ENCODE assay signal across 28 mouse cellular contexts in the genomic region with DNA sequence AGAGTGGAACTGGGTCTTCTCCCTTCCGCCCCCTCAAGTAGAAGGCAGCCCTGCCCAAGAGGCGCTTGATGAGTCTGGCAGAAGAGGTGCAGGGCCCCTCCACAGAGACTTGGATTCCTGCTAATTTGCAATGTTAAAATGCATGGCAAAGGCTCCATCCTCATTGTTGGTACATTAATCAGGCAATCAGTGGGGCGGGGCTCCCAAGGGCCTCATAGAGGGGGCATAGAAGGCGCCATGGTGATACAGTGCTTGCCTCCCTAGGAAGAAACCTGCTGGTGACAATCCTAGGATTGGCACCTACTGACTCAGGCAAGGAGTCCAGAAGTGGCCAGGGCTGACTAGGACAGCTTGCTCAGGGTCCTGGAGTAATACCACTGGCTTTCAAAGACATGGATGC.
A peak's percentile ranks its signal among the peaks of the same experiment; 100 is the strongest.
DNase-seq lines count a peak whose midpoint lies in the region; ATAC-seq and TF ChIP-seq lines count a peak whose summit lies in the region.
"Had no signal": no experiment of that assay in that cellular context is flagged by ENCODE, and none has a peak within 500 bp of the region (broad histone marks: within the 10 kb centered on the region; RNA-seq: fewer than 3 reads in every experiment).

No protein-coding gene starts in this region.

- H3K4me3 ChIP-seq in cerebellum, adult 2 months (replicated peaks; ENCODE audit: insufficient read depth, low read depth, low read length): no peak overlapping the region
- no peak overlapping the region for H3K4me3 ChIP-seq in heart, embryonic 11.5 days (ENCODE audit: low read depth, low read length)
- H3K4me3 ChIP-seq in layer of hippocampus, adult 2 months: no peak overlapping the region
- H3K4me3 ChIP-seq in spleen, adult 2 months (ENCODE audit: extremely low read depth, insufficient read depth, insufficient read length): no peak overlapping the region
- H3K4me3 ChIP-seq: erythroblast, embryonic 14.5 days; heart, embryonic 12.5 days; hindbrain, embryonic 15.5 days; limb, embryonic 12.5 days; liver, embryonic 15.5 days; midbrain, embryonic 15.5 days; neural tube, embryonic 12.5 days had no signal

- H3K27ac ChIP-seq in cerebellum, adult 2 months (ENCODE audit: insufficient read depth, low read length): peak overlapping the region; percentile 25; the same call in 1 of the 2 replicates
- no peak overlapping the region for H3K27ac ChIP-seq in heart, embryonic 11.5 days (ENCODE audit: low read depth, low read length)
- peak overlapping the region; percentile 84 for H3K27ac ChIP-seq in layer of hippocampus, adult 2 months
- peak overlapping the region; percentile 11 for H3K27ac ChIP-seq in spleen, adult 2 months (ENCODE audit: insufficient read depth, low read length)
- H3K27ac ChIP-seq: hindbrain, embryonic 15.5 days; limb, embryonic 12.5 days; liver, embryonic 15.5 days; midbrain, embryonic 15.5 days; neural tube, embryonic 12.5 days had no signal

- no peak for TF ChIP-seq POLR2A in cerebellum, adult 2 months (IDR thresholded peaks at IDR 0.05; ENCODE audit: borderline replicate concordance, insufficient read depth, low read length)
- TF ChIP-seq POLR2A in spleen, adult 2 months (IDR thresholded peaks at IDR 0.05; ENCODE audit: low read depth, low read length): no peak

- no peaks in the 10 kb centered on the region for H3K36me3 ChIP-seq in heart, embryonic 11.5 days (ENCODE audit: control insufficient read depth, insufficient read depth, low read length)
- H3K36me3 ChIP-seq in spleen, adult 2 months (ENCODE audit: control insufficient read depth, insufficient read depth, low read length): no peaks in the 10 kb centered on the region
- H3K36me3 ChIP-seq: hindbrain, embryonic 15.5 days; limb, embryonic 12.5 days; liver, embryonic 15.5 days; midbrain, embryonic 15.5 days; neural tube, embryonic 12.5 days had no signal

- no peak overlapping the region for H3K4me2 ChIP-seq in heart, embryonic 11.5 days
- H3K4me2 ChIP-seq: heart, embryonic 12.5 days; hindbrain, embryonic 15.5 days; limb, embryonic 12.5 days; liver, embryonic 15.5 days; lung, embryonic 14.5 days; midbrain, embryonic 15.5 days; neural tube, embryonic 12.5 days had no signal

- no peak for TF ChIP-seq CTCF in cerebellum, adult 2 months (IDR thresholded peaks at IDR 0.05; ENCODE audit: borderline replicate concordance, insufficient read depth, low read depth, low read length)
- no peak for TF ChIP-seq CTCF in layer of hippocampus, adult 2 months (conservative IDR thresholded peaks at IDR 0.05)
- no peak for TF ChIP-seq CTCF in spleen, adult 2 months (IDR thresholded peaks at IDR 0.05; ENCODE audit: extremely low read depth, insufficient read depth, insufficient read length, insufficient replicate concordance)

- H3K9me3 ChIP-seq in heart, embryonic 11.5 days (replicated peaks; ENCODE audit: control insufficient read depth, low read length): no peaks in the 10 kb centered on the region
- H3K9me3 ChIP-seq: heart, embryonic 12.5 days; hindbrain, embryonic 15.5 days; limb, embryonic 12.5 days; liver, embryonic 15.5 days; midbrain, embryonic 15.5 days; neural tube, embryonic 12.5 days had no signal

- DNase-seq in cerebellum, adult 2 months: no peak
- no peak for DNase-seq in cerebellum, adult 9-10 months
- no peak for DNase-seq in heart, adult 8-10 months (ENCODE audit: low spot score)
- DNase-seq in layer of hippocampus, adult 2 months (ENCODE audit: low spot score in 2 of 2): no peak
- DNase-seq in layer of hippocampus, postnatal 10 days (ENCODE audit: low spot score in 2 of 2): no peak
- no peak for DNase-seq in spleen, adult 2 months (ENCODE audit: low read depth in 1 of 2, low spot score in 2 of 2)
- no peak for DNase-seq in spleen, postnatal 14 days (ENCODE audit: low spot score in 2 of 2)
- DNase-seq: cerebellum, adult 11 months; gastrocnemius, postnatal 14 days; heart, postnatal 14 days; kidney, adult 11 months; kidney, postnatal 36 days; layer of hippocampus, postnatal 36 days; lung, embryonic 14.5 days; lung, postnatal 14 days; retina, postnatal 1 day; right cerebral cortex, postnatal 14 days; thymus, postnatal 14 days had no signal

- no peak overlapping the region for H3K9ac ChIP-seq in heart, embryonic 11.5 days (ENCODE audit: low read depth, low read length)
- H3K9ac ChIP-seq: heart, embryonic 12.5 days; hindbrain, embryonic 15.5 days; limb, embryonic 12.5 days; liver, embryonic 15.5 days; lung, embryonic 14.5 days; midbrain, embryonic 15.5 days; neural tube, embryonic 12.5 days had no signal

- WGBS in cerebellum, adult 2 months: 77% methylated on average over 4 of the region's 4 CpGs
- 88% methylated on average over 4 of the region's 4 CpGs for WGBS in heart, embryonic 11.5 days (ENCODE audit: insufficient replicate concordance)
- WGBS in spleen, adult 2 months: 84% methylated on average over 4 of the region's 4 CpGs

- 0 out of 2 replicates have a peak, but pooled peaks have one; percentile 23 for ATAC-seq in heart, embryonic 11.5 days (replicated peaks; ENCODE audit: insufficient number of reproducible peaks, low FRiP score, low TSS enrichment)
- ATAC-seq: activated CD4-positive, CD25-positive, alpha-beta regulatory T cell, adult 4 months; inflammation-experienced regulatory T-cells, adult 6 months; midbrain, embryonic 15.5 days had no signal

- no peaks in the 10 kb centered on the region for H3K27me3 ChIP-seq in cerebellum, adult 2 months (ENCODE audit: control insufficient read depth, insufficient read depth, low read length)
- H3K27me3 ChIP-seq in heart, embryonic 11.5 days (ENCODE audit: control insufficient read depth, insufficient read depth, low read length): no peaks in the 10 kb centered on the region
- no peaks in the 10 kb centered on the region for H3K27me3 ChIP-seq in spleen, adult 2 months (ENCODE audit: control insufficient read depth, insufficient read depth, low read length)
- H3K27me3 ChIP-seq: heart, embryonic 12.5 days; hindbrain, embryonic 15.5 days; liver, embryonic 15.5 days; midbrain, embryonic 15.5 days; neural tube, embryonic 12.5 days had no signal

- H3K4me1 ChIP-seq in cerebellum, adult 2 months (ENCODE audit: control insufficient read depth, insufficient read depth, low read length): peaks cover 73% of the 10 kb centered on the region
- peaks cover 34% of the 10 kb centered on the region for H3K4me1 ChIP-seq in heart, embryonic 11.5 days (ENCODE audit: control insufficient read depth, insufficient read depth, low read length)
- H3K4me1 ChIP-seq in spleen, adult 2 months (ENCODE audit: control insufficient read depth, insufficient read depth, insufficient read length): peaks cover 5% of the 10 kb centered on the region; the same call in 1 of the 2 replicates
